Mouse (Mus musculus): ENCODE results near the gene Hmcn1.
A peak's percentile ranks its signal among the peaks of the same experiment; 100 is the strongest.

Gene Hmcn1

DNA sequence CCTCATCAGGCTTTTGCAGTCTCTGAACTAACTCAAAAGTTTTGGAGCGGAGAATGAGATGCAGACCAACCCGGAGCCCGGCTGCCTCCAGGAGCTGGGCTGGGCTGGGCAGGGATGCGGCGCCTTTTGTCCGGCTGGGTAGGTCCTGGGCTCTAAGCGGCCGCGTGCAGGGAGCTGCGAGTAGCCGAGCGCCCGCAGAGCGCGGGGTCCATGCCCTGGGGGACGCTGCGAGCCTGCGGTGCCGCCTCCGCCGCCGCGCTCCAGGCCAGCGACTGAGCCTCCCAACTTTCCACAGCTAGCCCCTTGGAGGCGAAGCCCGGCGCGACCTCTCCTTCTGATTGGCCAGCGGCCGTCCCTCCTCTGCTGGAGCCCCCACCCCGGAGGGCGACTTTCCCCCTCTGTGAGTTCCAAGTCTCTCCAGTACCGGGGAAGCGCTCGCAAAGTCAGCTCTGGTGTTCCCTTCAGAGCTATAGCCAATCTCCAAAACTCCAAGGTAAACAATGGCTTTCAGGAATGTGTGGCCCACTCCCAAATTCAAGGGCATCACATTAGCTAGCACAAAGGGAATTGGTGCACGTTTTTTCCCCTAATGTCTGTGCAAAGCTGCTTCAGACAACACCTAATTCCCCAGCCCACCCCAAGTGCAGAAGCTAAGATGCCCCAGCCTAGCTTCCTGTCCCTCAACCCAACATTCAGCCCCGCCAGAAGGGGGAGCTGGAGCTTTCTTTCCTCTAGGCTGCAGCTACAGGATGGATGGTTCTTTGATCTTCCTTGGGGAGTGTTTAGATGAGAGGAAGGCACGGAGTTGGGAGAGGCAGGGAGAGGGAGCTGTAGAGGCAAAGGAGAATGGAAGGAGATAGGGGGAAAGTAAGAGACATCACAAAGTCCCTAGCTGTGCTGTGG, at the start of gene Hmcn1:
TSS of gene Hmcn1 (minus strand) at position 274 of the 903 bp plus-strand sequence.
- DNase-seq: peak; percentile 14 to 64

DNA sequence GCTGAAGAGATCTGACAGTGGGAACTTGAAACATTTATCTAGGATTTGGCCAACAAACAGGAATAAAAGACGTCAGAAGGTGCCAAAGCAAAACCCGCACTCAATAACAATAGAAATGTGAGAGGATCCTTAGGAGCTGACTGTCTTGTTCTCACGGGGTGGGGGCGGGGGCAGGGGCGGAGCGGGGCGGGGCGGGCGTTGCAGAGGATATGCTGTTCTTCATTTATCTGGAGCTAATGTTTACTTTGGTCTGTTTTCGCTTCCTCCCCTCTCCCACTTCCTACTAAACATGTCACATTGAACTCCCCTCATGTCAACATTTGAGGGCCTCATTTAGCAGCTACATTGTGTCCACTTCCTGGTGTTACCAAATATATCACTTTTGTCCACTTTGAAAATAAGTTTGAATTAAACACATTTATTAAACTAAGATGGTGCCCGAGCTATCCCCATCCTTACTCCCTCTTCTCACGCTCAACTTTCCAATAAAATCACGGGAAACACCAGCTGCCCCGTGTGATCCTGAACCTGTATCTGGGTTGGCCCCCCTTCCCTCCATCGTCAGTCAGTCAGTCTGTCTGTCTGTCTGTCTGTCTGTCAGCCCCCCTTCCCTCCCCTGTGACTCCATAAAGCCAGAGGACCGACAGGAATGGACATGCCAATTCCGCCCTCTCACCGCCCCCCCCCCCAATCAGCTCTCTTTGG, 47.9 kb upstream of the Hmcn1 start:
- peak; percentile 56 to 66 for DNase-seq

DNA sequence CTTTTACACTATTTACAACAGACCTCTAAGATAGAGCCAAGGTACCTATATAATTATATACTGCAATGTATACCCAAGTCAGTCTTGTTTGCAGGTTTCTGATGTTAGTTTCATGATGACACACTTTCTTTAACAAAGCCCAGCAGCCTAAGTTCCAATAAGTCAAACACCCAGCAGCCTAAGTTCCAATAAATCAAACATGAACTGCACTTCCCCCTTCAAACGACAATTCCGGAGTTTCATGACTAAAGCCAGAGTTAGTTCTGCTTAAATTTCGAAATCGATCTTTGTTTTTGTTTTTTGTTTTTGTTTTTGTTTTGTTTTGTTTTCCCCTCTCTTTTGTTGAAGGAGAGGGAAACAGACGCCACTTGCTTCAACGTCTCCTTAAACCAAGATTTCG, 47.1 kb upstream of the Hmcn1 start:
- DNase-seq: no peak

DNA sequence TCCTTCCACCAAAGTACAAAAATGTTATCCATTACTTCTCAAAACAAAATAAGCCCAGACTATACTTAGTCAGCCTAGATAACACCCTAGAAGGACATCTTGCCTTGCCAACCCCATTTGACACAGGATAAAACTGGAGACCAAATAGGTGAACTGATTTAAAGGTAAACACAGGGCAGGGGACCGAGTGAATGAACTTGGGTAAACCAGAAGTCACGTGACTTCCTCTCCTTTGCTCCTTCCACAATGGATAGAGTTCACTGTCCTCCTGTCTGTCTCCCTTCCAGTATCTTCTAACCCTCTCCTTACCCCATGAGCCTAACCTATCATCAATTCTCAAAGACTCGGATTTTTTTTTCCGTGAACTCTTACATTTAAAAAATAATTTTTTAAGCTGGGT, 46.0 kb upstream of the Hmcn1 start:
- no peak for DNase-seq

DNA sequence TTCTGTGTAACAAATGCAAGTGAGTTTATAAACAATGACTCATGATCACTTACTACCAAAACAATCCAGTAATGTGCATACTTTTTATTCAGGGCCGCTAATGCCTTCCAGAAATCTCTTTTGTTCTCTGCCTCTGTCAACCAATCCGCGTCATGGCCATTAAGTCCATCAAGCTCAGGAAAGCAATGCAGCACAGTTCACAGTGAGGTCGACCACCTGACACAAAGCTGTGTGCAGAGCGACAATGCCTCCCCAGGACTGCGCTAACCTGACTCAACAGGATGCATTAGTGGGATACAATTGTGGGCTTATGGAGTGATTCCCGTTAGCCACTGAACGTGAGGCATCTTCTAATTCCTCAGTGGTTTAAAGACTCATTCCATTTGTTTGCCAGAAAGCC, 45.3 kb upstream of the Hmcn1 start:
- DNase-seq: no peak

DNA sequence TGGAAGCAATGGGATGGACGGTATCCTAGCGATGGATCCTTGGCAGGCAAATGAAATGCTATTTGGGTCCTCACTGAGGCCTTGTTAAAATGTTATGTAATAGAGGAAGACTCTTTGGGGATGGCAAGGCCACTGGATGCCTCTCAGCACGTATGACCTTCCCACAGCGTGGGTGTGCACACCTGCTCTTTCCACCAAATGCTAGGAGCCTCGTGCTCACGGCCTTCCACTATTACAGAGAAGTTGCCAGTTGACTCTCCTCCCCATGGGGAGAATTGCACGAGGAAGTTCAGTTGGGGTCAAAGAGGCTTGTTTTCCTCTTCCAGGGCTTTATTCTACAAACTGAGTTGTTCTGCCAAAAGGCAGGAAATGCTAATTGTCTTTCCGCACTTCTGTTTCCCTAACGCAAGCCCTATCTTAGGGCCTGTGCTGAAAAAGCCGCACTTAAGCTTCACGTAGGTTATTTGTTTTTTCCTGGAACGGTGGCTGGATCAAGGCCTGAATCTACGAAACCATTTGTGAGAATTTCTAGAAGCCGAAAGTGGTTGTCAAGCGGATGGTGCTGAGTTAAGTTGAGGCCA, 43.3 kb upstream of the Hmcn1 start:
- DNase-seq: peak; percentile 31 to 62

DNA sequence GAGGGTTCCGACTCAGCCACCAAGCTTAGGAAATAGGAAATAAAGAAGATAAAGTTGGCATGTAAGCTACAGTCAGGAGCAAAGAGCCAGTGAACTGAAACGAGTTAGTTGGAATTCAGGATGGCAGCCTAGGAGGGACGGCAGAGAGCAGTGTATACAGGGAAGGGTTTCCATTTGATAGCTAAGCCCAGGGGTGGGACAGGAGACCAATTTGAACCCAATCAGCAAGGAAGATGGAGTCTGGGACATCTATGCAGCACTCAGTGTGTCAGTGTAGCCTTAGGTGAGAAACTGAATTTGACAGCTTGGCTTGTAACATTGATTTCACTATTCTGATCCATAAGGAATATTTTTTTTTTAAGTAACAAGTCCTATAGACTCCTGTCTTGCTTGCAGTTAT, 42.5 kb upstream of the Hmcn1 start:
- DNase-seq: no peak

DNA sequence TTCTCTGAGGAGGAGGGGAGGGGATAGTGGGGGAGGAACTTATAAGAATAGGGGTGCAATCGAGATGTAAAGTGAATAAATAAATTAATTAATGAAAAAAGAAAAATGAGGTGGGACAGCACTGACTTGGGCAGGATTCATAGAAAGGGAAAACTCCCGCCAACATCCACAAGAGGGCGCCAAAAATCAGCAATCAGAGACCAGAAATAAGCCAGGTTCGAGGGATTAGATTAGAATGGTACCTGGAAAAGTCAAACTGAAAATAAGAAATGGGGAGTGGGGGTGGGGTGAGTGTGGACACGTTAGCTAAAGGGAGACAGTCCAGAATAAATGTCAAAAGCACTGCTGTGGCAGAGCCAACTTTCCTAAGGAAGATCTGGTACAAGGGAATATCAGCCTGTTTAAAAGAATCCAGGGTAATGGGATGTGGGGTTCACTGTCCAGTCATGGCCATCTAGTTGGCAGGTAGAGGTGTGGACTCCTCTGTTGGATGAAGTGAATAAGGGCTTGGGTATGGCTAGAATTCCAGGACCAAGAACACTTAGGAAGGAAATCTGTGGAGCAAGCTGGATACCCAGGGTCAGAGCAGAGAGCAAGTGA, 41.9 kb upstream of the Hmcn1 start:
- peak; percentile 67 to 87 for DNase-seq

DNA sequence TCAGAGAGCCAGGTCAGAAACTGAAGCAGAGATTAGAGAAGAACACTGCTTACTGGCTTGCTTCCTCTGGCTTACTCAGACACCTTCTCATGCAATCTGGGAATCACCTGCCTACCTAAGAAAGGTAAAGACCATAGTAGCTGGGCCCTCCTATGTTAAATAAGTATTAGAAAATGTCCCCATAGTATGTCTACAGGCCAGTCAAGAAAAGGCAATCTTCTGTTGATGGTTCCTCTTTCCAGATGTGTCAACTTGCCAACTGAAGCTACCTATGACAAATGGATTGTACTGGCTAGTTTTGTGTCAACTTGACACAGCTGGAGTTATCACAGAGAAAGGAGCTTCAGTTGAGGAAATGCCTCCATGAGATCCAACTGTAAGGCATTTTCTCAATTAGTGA, 40.1 kb upstream of the Hmcn1 start:
- DNase-seq: no peak

DNA sequence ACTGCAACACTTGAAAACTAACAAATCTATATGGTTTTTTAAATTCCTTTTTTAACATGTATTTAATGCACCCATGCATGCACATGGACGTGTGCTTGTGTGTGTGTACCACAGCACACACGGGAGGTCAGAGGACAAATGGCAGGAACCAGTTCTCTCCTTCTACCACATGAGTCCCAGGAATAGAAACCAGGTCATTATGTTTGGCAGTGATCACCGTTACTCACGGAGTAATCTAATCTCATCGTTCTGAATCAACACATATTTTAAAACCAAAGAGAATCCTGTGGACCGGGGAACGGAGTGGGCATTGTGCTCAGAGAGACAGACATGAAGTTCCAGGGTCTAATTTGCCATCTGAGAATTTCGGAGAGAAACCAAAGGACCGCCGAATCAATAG, 38.3 kb upstream of the Hmcn1 start:
- DNase-seq: no peak

DNA sequence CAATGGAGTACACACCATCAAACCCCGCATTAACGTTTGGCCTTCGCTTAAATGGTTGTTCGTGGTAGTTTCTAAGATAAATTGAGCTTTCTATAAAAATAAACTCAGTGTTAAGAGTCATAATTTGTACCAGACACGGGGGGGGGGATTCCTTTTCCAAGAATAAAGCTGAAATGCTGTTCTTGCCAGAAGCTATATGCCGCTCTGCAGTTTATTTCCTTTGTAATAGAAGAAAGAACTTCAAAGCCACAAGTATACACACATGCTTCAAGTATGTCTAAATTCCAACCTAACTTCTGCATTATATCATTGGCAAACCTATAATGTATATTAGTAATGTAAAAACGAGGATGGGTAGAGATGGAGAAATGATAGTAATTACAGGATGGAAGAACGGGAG, 37.9 kb upstream of the Hmcn1 start:
- no peak for DNase-seq

DNA sequence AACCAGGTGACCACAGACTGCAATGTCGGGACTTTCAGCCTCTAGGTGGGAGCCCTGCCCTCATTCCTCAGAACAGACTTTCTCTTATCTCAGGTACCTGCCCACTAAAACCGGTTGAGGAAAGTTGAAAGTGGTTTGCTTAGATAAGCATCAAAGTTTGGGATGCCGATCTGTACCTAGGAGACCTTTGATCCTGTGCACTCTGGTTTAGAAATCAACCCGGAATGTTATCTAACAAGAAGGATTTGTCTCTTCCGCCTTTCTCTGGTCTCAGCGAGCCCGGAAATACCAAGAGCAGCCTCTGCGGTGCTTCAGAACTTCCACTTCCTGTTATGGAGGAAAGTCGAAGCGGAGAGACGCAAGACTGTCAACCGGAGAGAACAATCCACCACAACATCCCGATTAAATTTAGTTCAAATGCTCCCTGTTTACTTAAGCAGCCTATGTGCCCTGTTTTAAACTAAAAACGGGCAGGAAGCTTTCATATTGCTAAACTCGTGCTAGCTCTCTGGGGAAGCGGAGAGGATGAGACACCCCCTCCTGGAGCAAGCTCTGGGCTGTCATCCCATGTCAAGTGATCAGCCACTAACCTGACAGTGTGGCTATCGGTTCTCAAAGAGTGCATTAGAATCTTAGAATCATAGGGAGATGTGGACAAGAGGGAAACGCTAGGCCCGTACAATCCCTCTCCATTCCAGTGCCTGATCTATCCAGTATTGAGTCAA, 32.0 kb upstream of the Hmcn1 start:
- peak; percentile 35 to 51 for DNase-seq

DNA sequence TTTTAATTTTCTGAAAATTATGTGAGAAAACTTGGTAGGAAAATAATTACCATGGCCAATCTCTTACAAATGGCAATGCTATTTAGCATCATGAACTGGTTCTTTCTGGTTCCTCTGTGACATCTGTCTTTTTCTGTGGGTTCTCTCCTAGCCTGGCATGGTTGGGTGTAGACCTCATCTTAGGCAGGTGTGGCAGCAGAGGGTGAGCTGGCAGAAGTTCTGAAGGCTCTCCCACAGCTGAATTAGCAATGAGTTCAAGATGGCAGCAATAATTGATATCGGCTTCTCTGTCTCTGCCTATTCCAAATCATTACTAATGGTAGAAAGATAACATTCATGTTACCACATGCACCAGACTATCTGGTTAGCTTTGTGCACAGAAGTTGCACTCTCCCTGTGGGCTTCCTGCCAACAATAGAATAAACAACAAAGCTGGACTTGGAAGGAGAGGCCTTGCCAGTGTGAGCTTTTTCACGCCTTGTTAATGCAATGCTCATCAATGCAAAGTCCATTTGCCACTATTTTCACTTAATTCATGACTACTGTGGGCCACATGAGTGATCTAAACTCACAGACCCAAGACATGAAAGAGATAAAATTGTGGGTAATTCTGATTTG, 26.1 kb upstream of the Hmcn1 start:
- DNase-seq: no peak

DNA sequence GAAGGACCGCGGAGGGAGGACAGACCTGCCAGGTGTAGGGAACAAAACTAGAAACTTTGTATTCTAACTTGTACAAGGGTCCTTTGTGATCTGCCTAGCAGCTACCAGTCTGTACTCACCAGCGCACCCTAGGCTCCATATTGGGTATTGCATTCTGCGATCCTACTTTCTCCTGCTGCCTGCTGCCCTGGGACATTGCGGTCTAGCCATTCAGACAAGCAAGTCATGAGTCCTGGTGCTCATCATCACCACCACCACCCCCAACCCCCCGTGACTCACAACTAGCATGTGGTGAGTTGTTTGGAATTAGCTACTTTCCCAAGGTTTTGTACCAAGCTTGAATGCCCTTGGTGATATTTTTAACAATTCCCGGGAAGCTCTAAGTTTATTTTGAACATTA, 17.8 kb upstream of the Hmcn1 start:
- peak; percentile 63 to 87 for DNase-seq

DNA sequence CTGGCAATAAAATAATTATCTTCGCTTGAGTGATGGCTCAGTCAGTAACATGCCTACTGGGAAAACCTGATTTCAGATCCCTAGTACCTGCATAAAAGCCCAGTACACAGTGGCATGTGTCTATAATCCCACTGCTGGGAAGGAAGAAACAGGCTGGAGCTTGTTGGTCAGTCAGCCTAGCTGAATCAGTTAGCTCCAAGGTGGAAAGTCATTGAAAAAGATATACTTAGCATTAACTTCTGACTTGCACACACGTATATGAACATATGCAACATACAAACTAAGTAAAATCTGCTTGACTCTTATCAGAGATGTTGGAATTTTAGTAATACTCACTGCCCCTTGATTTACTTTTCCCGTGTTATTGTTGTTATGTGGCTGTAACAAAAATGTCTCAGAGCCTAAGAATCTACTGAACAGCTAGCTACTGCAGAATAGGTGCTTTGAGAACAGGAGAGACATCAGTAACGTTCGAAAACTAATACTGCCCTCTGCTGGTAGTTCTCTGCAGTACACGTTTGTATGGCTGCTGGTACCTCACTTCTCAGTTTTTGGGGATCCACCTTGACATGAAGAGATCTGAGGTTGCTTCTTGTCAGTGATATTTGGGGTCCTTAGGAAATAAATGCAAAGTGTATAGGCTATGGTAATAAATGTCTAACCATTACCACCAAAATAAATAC, 16.0 kb upstream of the Hmcn1 start:
- DNase-seq: peak; percentile 67 to 79

DNA sequence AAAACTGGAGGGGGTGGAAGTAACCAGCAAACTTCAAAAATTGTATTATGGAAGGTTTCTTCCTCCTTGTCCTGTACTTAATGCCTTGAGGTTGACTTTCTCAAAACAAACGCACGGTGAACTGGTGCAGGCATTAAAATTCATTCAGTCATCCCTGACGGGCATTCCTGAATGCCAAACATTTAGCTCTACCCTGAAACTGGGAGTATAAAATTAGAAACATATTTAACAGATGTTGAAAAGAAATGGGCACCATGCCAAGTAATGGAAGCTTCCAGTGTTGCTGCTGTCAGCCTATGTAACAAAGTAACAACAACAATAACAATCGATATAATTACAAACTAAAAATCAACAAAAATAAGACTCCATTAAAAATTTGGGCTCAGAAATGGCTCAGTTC, 14.5 kb upstream of the Hmcn1 start:
- DNase-seq: peak in 1 of 2 experiments; percentile 13

DNA sequence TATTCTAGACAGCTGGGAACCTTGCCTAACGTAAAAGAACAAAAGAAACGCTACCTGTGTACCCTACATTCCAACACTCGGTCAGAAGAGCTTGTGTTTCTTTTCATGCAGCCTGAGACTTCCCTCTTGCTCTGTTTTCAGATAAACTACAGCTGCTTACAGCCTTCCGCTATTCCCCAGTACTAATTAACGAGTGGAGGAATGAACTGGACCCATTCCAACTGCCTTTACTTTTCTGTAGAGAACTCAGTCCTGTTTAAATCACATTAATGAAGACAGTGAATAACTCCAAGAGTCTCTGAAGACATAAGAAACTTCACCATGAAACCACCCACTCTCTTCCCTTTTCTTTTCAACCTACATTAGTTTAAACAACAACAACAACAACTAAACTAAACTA, 10.8 kb upstream of the Hmcn1 start:
- no peak for DNase-seq

DNA sequence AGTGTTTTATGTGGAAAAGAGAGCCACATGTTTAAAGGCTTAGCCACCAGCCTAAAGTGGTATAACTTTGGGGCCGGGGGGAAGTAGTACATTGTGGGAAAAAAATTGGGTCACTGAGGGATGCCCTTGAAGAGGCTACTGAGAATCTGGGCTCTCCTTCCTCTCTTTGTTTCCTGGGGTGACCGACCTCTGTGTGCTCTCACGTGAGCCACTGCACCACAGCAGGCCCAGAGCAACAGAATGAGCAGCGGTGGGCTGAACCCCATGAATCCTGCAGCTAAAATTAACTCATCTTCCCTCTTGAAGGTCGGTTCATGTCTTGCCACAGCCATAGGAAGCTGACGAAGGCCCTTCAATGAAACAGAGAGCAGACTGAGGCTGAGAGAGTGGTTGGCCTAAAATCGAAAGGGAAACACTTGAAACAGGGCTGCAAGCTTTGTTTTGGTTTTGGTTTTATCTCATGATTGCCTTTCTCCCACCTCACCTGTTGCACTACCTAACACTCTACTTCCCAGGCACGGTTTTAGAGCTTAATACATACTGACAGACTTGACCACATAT, 8.7 kb upstream of the Hmcn1 start:
- no peak for DNase-seq

DNA sequence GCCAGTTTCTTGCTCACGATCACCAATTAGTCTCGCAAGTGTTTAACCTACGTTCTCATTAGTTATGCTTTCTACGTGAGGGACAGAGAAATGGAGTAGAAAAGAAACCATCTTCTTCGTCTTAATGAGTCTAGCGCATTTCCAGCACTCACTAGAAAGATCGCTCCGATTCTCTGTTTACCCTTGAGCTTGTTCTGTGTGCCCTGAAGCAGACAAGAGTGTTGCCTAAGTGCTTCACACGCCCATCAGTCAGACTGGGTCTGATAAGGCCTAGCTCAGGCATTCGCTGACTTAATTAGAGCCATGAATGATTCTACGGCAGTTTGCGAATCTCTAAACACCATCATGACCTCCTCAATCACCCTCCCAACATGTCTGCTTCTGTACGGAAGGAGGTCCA, 7.5 kb upstream of the Hmcn1 start:
- DNase-seq: no peak

DNA sequence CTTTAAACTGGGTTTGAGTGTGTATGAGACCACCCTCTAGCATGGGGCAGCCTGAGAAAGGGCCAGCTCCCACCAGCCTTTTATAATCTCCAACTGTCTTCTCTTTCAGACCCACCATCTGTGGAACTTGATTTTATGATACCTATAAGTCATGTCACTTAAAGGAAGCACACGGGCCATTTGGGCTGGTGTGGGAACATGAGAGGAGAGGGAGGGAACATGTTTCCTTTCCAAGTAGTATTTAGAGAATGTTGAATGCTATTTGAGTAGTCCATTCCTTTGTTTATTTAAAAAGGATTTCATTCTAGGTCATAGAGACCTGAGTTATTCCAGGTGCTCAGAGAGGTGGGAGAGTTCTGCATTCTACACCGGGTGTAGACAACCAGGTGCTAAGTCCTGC, 1.4 kb upstream of the Hmcn1 start:
- no peak for DNase-seq

DNA sequence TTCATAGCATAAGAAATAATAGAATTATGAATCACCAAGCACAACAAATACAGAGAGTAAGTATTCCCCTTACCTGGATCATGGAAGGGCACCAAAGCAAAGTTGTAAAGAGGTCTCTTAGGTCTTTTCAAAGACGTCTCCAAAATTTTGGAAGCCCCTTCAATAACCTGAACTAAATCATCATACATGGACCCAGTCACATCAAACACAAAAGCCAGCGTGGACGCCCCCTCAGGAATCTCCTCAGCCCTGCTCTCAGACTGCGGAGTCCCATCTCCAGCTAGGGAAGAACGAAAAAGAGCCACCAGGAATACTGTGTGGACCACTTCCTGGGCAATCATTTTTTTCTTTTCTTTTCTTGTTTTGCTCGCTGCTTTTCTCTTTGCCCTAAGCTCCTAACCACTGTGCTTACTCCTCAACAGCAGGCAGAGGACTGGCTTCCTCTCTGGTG, 499 bp downstream of the Hmcn1 start:
- no peak for DNase-seq
